Mouse (Mus musculus) neural tube, embryonic 14.5 days (tissue): ENCODE measurements around the gene Rrp1b. TPM values are rescaled to one million over a fixed set of nuclear protein-coding genes. Genes with fewer than 3 reads are reported as not detected.
"Not testable (repeated sequence)": the region's sequence is repeated elsewhere in the genome, so short reads cannot be mapped to it uniquely, and the experiment has no call there.

Experiments
- ATAC-seq: fragments of 200-750 bp; cut with Nextera tagmentation; 2 replicates; pipeline ENCODE4 v1.8.0; 2017; ENCODE audit warnings: low read depth, mild to moderate bottlenecking, moderate TSS enrichment, moderate library complexity
- H3K27ac ChIP-seq: fragments of 300-500 bp; sonication (generic); 2 replicates; pipeline ENCODE4 v1.5.1; 2014; ENCODE audit warnings: low read depth, mild to moderate bottlenecking, control low read depth, low read length, moderate library complexity, mixed read lengths
- H3K27me3 ChIP-seq: fragments of 300-500 bp; sonication (generic); 2 replicates; pipeline ENCODE4 v1.6.1; 2014; ENCODE audit warnings: low read length; ENCODE audit not compliant: control insufficient read depth, insufficient read depth
- H3K36me3 ChIP-seq: fragments of 300-500 bp; sonication (generic); 2 replicates; pipeline ENCODE4 v1.6.1; 2014; ENCODE audit warnings: low read length, mixed read lengths; ENCODE audit not compliant: control insufficient read depth, insufficient read depth
- H3K4me1 ChIP-seq: fragments of 300-500 bp; sonication (generic); 2 replicates; pipeline ENCODE4 v1.6.1; 2014; ENCODE audit warnings: low read length; ENCODE audit not compliant: control insufficient read depth, insufficient read depth
- H3K4me2 ChIP-seq: fragments of 300-500 bp; sonication (generic); 2 replicates; pipeline ENCODE4 v1.6.1; 2014; ENCODE audit warnings: mild to moderate bottlenecking, low read depth, low read length, control low read depth
- H3K4me3 ChIP-seq: fragments of 300-500 bp; sonication (generic); 2 replicates; pipeline ENCODE4 v1.5.1; 2014; ENCODE audit warnings: low read depth, low read length, control low read depth, mixed read lengths
- H3K9ac ChIP-seq: fragments of 300-500 bp; sonication (generic); replicated peaks from 2 replicates; pipeline ENCODE4 v1.6.1; 2014; ENCODE audit warnings: low read depth, mild to moderate bottlenecking, control low read depth, low read length, mixed read lengths
- H3K9me3 ChIP-seq: fragments of 300-500 bp; sonication (generic); 2 replicates; pipeline ENCODE4 v1.6.1; 2016; ENCODE audit warnings: low read length; ENCODE audit not compliant: control insufficient read depth
- WGBS: fragments of 180-500 bp; shearing (Covaris S2); extraction: QIAGEN DNeasy Blood & Tissue Kit; methylation state at CpG from one replicate; pipeline ENCODE4 v1.1.7; 2014; 5-methylcytosine and 5-hydroxymethylcytosine counted together
- polyA plus RNA-seq: library from polyadenylated mRNA; unstranded; fragments of >200 nt; fragmentation: Nextera tagmentation; extraction: Ambion mirVana; gene quantifications from 2 replicates; pipeline ENCODE4 v1.2.1, GENCODE M21; 2014

Rrp1b gene
- polyA plus RNA-seq, 1 experiment from 2014 or later: 40.8 TPM

DNA sequence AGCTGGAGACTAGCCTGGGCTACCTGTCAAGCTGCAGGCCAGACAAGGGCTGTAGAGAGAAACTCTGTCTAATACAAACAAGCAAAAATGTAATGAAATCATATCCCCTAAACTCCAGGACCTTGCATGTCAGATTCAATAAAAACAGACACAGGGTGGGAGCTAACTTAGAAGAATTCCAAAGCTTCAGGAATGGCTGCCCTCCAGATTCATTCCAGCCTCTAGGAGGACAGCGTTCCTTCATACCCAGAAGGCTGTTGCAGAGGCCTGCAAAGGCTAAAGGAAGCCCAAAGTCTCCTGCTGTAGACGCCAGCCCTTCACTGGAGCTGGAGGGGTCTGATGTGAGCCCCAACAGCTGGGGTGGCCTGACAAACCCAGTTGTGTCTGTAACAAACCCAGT is 70.5 kb downstream of the Rrp1b start:
- no peak overlapping the region for H3K9ac ChIP-seq
- no peak overlapping the region for H3K4me3 ChIP-seq
- no peaks in the 10 kb centered on the region for H3K27me3 ChIP-seq
- no peak overlapping the region for H3K27ac ChIP-seq
- H3K36me3 ChIP-seq: no peaks in the 10 kb centered on the region
- no peaks in the 10 kb centered on the region for H3K9me3 ChIP-seq
- WGBS: 78% methylated on average over 2 of the region's 2 CpGs
- no peak overlapping the region for H3K4me2 ChIP-seq
- no peaks in the 10 kb centered on the region for H3K4me1 ChIP-seq
- ATAC-seq: no peak

DNA sequence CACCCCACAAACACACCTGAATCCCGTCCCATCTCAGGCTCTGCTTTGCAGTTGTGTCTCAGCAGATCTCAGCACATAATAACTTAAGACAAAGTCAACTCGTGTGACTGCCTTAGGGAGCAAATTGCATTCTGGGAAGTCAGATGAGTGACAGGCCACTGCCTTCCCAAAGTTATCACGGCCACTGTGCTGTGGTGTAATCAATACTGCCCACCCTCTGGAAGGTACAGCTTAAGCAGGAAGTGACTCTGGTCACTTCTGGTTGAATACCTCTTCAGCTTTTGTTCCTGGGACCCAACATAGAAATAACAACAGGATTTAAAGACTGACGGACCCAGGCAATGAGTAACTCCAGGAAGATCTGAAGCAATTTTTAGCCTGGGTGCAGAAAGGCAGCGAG is 72.0 kb downstream of the Rrp1b start:
- no peak for ATAC-seq
- Histone ChIP-seq H3K4me2 (no peak overlapping the region), H3K36me3 (no peaks in the 10 kb centered on the region), H3K27ac (no peak overlapping the region), H3K9me3 (no peaks in the 10 kb centered on the region), H3K27me3 (no peaks in the 10 kb centered on the region), H3K9ac (no peak overlapping the region), H3K4me1 (no peaks in the 10 kb centered on the region), H3K4me3 (no peak overlapping the region)
- 72% methylated on average over 5 of the region's 5 CpGs for WGBS

DNA sequence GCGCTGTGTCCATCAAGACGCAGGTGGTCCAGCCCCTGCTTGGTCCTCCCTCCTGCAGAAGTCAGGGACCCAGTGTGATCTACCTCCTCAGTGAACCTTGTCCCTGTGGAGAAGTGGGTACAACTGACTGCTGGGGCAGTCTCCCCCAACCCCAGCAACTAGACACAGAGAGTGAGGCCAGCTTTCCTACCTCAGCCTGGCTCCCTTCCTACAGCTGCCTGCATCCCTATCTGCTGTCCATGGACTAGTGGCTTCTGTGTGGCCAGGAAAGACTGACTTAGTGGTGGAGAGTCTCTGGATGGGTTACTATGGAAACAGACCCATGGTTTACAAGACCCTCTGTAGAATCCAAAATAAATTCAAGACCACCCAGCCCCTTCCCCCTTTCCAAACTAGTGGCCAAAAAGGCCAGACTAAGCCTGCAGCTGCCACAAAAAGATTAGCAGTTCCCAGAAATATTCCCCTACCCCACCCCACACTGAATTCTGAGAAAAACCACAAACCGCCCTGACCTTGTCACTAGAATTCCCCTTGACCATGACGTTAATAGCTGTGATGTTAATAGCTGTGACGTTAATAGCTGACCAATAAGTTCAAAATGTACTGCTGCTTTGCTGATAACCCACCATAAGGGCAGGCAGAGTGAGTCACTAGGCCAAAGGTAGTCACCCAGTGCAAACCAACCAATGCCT is 72.6 kb downstream of the Rrp1b start:
- not testable (repeated sequence) for H3K4me2 ChIP-seq, H3K9me3 ChIP-seq, ATAC-seq, H3K27me3 ChIP-seq, H3K4me3 ChIP-seq, H3K4me1 ChIP-seq, H3K9ac ChIP-seq, H3K27ac ChIP-seq, H3K36me3 ChIP-seq
- 82% methylated on average over 5 of the region's 5 CpGs for WGBS

DNA sequence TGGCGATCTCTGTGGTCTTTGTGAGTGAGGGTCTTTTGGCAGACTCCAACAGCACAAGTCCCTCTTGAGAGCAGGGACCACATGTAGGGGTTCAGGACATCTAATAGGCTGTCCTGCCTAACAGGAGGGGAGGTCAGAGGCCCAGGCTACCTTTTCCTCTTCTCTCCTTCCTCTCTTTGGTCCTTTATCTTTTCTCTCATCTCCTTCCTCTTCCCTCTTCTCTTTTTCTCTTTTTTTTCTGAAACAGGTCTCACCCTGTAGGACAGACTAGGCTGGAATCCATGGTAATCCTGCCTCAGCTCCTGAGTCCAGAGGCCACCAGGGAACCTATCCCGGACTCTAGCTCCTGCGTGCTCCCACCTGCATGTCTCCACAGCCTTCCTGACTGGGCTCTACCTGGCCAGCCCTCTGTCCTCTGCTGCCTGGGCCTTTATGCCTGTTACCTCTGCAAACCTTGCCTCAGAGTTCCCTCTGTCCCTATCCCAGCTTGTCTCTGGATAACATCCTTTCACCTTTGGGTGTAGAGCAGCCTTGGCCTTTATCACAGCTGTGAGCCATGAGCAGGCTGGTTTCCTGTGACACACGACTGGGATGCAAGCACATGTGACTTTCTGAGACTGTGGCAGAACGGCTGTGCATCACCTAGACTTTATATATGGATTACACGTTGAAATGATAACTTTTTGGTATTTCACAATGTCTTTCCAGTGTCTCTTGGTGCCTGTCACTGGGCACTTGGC is 73.5 kb downstream of the Rrp1b start:
- no peak overlapping the region for H3K4me2 ChIP-seq
- H3K4me1 ChIP-seq: peaks cover 7% of the 10 kb centered on the region
- H3K36me3 ChIP-seq: no peaks in the 10 kb centered on the region
- no peaks in the 10 kb centered on the region for H3K27me3 ChIP-seq
- no peak overlapping the region for H3K9ac ChIP-seq
- 76% methylated on average over 6 of the region's 6 CpGs for WGBS
- H3K27ac ChIP-seq: no peak overlapping the region
- H3K4me3 ChIP-seq: no peak overlapping the region
- ATAC-seq: no peak
- H3K9me3 ChIP-seq: no peaks in the 10 kb centered on the region

DNA sequence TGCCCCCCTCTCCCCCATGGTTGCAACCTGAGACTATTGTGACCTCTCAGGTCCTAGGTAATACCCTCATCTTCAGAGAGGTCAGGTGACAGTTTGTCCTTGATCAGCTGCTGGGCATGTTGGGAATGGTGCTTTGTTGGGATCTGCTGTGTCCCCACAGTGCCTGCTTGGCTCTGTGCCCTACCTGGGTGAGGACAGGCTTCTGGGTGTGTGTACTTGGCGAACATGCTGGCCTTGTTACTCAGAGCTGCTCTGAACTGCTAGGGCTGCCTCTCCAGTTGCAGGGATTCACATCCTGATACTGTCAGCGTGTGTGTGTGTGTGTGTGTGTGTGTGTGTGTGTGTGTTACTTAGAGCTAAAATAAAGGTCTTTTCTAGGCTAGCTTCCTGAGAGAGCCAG is 74.5 kb downstream of the Rrp1b start:
- no peak overlapping the region for H3K4me2 ChIP-seq
- peaks cover 7% of the 10 kb centered on the region for H3K4me1 ChIP-seq
- no peaks in the 10 kb centered on the region for H3K36me3 ChIP-seq
- H3K27me3 ChIP-seq: 0 out of 2 replicates have a peak, but pooled peaks cover 3% of the 10 kb centered on the region
- no peak overlapping the region for H3K27ac ChIP-seq
- H3K9ac ChIP-seq: no peak overlapping the region
- no peak for ATAC-seq
- WGBS: 67% methylated on average over 2 of the region's 2 CpGs
- H3K9me3 ChIP-seq: no peaks in the 10 kb centered on the region
- no peak overlapping the region for H3K4me3 ChIP-seq

DNA sequence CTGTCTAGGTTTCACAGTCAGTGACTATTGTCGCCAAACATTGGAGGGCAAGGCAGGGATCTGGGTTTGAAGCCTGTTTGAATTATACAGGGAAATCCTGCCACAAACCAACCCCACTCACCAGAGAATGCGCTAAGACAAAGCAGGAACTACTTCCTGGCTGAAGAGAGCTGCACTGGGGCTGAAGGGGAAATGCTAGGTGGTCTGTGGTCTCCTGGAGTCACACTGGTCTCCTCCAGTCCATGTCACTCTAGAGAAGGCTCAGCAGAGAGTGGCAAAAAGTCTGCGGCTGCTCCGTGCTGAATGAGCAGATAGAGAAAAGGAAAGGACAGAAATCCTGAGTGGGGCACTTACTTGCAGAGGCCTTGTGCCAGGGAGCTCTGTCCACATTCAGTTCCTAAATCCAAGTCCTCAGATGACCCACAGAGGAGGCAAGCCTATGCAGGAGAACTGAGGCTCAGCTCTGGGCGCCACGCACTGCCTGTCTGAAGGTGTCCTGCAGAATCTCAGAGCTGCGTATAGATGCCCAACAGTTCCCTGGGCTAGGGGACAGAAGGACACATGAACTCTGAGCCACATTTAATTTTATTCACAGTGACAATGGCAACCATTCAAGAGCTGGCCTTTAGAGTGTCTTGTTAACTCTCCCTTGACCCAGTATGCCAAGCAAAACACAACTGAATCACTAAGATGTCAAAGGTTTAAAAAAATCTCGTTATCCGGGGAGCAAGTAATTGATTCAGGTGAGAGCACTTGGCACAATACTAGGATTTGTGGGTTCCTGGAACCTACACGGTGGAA is 75.3 kb downstream of the Rrp1b start:
- Histone ChIP-seq H3K4me2 (no peak overlapping the region), H3K9me3 (no peaks in the 10 kb centered on the region), H3K27me3 (0 out of 2 replicates have a peak, but pooled peaks cover 3% of the 10 kb centered on the region), H3K36me3 (no peaks in the 10 kb centered on the region), H3K4me1 (peaks cover 7% of the 10 kb centered on the region), H3K27ac (no peak overlapping the region), H3K9ac (no peak overlapping the region), H3K4me3 (no peak overlapping the region)
- ATAC-seq: no peak
- WGBS: 84% methylated on average over 10 of the region's 10 CpGs

Other genes starting within 250 kb of the Rrp1b start
- gene Sik1, start 180.3 kb upstream of the Rrp1b start, polyA plus RNA-seq: 18.6 and 19.6 TPM in 2 replicates
- 0.52 and 1.1 TPM in 2 replicates for gene Hsf2bp, start 249 bp downstream of the Rrp1b start, polyA plus RNA-seq
- gene Notch3, start 130.8 kb downstream of the Rrp1b start, polyA plus RNA-seq: 8.0 and 8.3 TPM in 2 replicates
- gene Ephx3, start 153.4 kb downstream of the Rrp1b start, polyA plus RNA-seq: 0.33 and 0.46 TPM in 2 replicates
- 82.2 and 89.5 TPM in 2 replicates for gene Brd4, start 248.6 kb downstream of the Rrp1b start, polyA plus RNA-seq